Mouse (Mus musculus) right cerebral cortex, postnatal 25 days (tissue): ENCODE measurements around the gene Gm12887.

ENCODE experiments used
- DNase-seq: peaks from one replicate; pipeline ENCODE4 v3.0.0; 2022

The Gm12887 gene

DNA sequence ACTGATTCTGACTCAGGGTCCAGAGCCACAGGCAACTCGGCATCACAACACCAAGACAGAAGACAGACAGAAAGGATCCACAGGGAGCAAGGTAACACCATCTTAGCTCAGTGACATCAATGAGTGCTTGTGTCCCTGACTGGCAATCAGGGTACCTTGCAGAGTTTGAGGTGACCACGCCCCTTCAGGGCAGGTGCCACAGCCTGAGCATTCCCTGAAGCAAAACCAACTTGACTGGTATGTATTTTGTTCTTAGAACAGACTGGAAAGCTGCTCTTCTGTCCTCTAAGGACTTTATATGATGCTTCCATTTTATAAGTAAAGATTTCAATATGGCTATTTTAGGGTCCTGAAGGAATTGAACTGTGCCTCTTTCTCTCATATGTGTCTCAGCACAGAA is at the start of gene Gm12887:
TSS of gene Gm12887 (minus strand) at position 101 of the 400 bp plus-strand sequence.
- DNase-seq, result no peak

DNA sequence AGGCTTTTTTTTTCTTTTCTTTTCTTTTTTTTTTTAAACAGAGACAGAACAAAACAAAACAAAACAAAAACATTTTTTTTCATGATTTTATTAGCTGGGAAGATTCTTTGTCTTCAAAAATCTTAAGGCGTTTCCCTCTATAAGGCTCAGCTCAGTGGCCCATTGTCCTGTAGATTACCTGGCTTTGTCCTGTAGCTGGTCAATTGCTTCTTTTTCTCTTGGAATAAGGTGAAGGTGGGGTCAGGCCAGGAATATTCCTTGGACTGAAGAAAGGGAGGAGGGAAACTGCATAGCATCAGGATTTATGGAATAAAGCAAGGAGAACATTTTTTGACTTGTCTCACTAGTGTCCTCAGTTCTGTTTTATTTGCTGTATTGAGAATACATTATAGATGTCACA is 35.1 kb upstream of the Gm12887 start:
- DNase-seq, result no peak
